Comparison of ENCODE assay signal across 10 mouse cellular contexts in the genomic region with DNA sequence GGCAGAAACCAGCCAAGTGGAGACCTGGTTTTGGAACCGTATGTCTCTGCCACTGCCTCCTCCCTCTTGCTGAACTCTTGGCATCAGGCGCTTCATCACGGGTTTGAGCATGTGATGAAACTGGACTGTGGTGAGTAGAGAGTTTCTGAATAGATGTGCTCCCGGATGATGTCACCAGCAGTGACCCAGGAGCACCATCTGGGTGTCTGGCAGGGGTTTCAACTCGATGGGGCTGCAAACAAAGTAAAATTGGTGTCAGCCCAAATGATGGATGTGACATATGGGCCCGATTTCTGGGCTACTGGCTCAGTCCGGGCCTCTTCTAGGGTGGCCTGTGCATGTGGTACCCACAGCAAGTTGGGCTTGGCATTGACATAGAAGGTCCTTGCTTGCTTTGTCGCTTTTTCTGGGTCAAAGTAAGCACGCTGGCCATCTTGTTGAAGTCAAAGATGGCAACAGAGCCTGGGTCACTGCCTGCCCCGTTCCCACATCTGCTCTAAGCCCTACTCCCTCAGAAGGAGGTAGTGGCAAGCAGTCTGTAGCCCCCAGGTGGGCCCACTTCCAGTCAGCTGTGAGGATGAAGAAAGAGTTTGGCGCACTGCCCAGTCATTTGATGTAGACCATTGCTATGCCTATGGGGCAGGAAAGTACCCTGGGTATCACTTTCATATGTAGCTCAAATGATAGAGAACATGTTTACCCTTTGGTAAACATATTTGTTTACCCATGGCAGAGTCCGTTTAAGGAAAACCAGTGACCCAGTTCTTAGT.
DNase-seq lines count a peak whose midpoint lies in the region.
"Had no signal": no experiment of that assay in that cellular context is flagged by ENCODE, and none has a peak within 500 bp of the region (broad histone marks: within the 10 kb centered on the region; RNA-seq: fewer than 3 reads in every experiment).

No protein-coding gene starts in this region.

- DNase-seq in left cerebral cortex, postnatal 4 days = peak; percentile 92
- DNase-seq in left cerebral cortex, adult 18-20 months (ENCODE audit: low spot score in 2 of 2) = no peak
- DNase-seq in brain, adult 2 months (ENCODE audit: low read depth, low spot score) = peak; percentile 86
- peak; percentile 61 for DNase-seq in cerebellum, adult 8-10 months
- DNase-seq in heart, postnatal 14 days = peak; percentile 42 to 44
- DNase-seq in layer of hippocampus, adult 9-10 months (ENCODE audit: low spot score) = no peak
- no peak for DNase-seq in frontal cortex, adult 2 months (ENCODE audit: extremely low spot score in 1 of 2, low spot score in 1 of 2)
- no peak for DNase-seq in embryo, embryonic 11 days
- DNase-seq: adrenal gland, adult 8-10 months; kidney, adult 8-10 months had no signal

- intact Hi-C loops in left cerebral cortex, postnatal 4 days (cut with DNase I) = no loop called here
- intact Hi-C loops in heart, postnatal 14 days (cut with DNase I) = loop anchor here (5.0 kb wide), 1 partner anchor 70 kb away; no protein-coding TSS in a partner anchor

Comparison
In these comparisons a context has a peak if more than half of its experiments do, and no peak if none do; other contexts are left out.
1. DNase-seq: peak in left cerebral cortex, postnatal 4 days (single experiment), brain, adult 2 months (single experiment), cerebellum, adult 8-10 months (single experiment) and heart, postnatal 14 days (2 of 2); none in left cerebral cortex, adult 18-20 months (0 of 2), layer of hippocampus, adult 9-10 months (single experiment), frontal cortex, adult 2 months (0 of 2) and embryo, embryonic 11 days (single experiment).